Mouse (Mus musculus): ENCODE measurements around the gene Ccnd3.

GRCm38 (mm10) chr17:47524055-47524454 is 19.2 kb downstream of the Ccnd3 start:
- TF ChIP-seq POLR2A (IDR thresholded peaks at IDR 0.05; ENCODE audit: low read depth, low read length) (no peak), CTCF (conservative IDR thresholded peaks at IDR 0.05; ENCODE audit: insufficient read depth, insufficient read length, low read depth, low read length) (no peak)
